Mouse (Mus musculus) cerebral cortex, adult 2 months (tissue): ENCODE measurements around the gene Timmdc1.

Experiments
- WGBS: fragments of 180-500 bp; shearing (Covaris S2); methylation state at CpG from one replicate; pipeline ENCODE4 v1.1.7; 2018; 5-methylcytosine and 5-hydroxymethylcytosine counted together

The Timmdc1 gene

DNA sequence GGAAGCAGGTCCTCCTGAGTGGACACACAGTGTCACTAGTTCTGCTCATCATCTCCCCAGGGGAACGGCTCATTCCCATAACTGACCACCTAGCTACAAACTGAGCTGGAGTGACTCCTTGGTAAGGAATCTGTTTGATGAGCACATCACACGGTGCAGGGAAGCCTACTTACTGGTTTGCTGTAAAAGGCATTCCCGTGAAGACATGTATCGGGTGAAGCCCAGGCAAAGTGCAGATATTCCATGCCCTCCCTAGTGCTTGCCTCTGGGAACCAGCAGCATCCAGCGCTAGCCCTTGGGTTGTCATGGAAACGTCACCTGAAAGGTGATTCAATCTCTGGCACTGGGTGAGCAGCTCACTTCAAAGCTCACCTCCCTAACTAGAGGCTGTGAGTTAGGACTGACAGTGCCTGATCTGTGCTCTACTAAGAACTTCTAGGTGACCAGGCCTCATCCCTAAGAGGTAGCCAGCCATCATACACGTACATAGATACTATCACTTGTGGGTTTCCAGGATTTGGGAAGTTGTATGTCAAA, 25.8 kb downstream of the Timmdc1 start:
- WGBS, result 86% methylated on average over 7 of the region's 7 CpGs

DNA sequence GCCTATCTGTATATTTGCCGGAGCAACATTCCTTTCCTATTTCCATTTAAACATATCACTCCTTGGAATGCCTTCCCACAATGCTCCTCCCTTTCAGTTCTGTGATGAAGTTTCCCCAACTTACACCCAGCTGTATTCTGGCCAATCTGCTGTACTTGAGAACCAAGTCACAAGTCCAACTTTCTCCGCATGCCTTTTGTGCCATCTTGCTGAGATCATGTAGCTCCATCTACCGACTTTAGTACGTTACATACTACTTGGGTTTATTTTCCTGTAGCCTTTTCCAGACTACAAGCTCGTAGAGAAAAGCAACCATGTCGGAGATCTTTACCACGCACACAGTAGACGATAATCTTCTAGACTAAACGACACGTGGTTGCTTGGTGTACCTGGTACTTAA, 28.6 kb downstream of the Timmdc1 start:
- 74% methylated on average over 10 of the region's 10 CpGs for WGBS

DNA sequence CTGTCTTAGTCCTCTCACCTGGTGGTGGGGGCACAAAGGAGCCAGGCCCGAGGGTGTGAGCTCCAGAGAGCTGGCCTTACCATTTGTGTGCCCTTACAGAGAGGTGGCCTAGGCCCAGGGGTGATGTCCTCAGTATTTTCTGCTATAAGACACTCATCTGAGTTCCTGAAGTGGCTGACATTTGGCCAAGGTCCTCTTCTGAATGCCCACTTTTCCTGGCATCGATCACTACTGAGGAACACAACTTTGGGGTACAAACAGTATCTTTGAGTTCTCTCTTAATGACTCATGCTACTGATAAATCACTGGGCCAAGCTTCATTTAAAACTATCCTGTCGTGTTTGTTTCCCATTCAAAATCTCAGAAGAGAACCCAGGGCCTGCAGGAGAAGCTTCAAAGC, 29.9 kb downstream of the Timmdc1 start:
- WGBS, result 81% methylated on average over 3 of the region's 3 CpGs

DNA sequence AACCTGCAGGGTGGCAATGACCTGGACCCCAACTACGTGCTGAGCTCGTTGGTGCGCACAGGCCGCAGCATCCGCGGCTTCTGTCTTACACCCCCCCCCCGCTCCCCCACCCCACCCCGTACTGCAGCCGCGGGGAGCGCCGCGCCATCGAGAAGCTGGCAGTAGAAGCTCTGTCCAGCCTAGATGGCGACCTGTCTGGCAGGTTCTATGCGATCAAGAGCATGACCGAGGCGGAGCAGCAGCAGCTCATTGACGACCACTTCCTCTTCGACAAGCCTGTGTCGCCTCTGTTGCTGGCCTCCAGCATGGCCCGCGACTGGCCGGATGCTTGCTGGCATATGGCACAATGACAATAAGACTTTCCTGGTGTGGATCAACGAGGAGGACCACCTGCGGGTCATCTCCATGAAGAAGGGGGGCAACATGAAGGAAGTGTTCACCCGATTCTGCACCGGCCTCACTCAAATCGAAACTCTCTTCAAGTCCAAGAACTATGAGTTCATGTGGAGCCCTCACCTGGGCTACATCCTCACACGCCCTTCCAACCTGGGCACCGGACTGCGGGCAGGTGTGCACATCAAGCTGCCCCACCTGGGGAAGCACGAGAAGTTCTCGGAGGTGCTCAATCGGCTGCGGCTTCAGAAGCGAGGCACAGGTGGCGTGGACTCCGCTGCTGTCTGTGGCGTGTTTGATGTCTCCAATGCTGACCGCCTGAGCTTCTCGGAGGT, 38.7 kb downstream of the Timmdc1 start:
- WGBS, result 38% methylated on average over 42 of the region's 42 CpGs

- 19% methylated on average over 32 of the region's 32 CpGs for whole genome bisulfite sequencing
These were observed 39.5 kb downstream of the Timmdc1 start for GRCm38 (mm10) chr16:38482780-38483562.

DNA sequence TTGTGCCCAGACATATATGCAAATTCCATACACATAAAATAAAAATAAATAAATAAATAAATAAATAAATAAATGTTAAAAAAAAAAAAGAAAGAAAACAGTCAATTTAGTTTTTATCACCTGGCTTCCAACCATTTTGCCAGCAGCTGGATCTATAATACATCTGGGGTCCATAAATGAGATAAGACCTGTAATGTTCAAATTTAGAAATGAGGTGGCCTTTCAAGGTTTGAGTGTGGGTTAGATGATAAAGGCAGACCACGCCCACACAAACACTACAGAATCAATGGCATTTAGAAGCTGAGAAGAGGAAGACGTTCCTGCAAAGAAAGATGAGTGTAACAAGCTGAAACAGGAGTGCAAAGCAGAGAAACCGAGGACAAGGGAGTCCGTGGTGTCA, 41.1 kb downstream of the Timmdc1 start:
- 91% methylated on average over 4 of the region's 4 CpGs for WGBS

GRCm38 (mm10) chr16:38478296-38478695, 44.2 kb downstream of the Timmdc1 start:
- WGBS, result 96% methylated on average over 3 of the region's 3 CpGs

GRCm38 (mm10) chr16:38477241-38477608, 45.2 kb downstream of the Timmdc1 start:
- 54% methylated on average over 14 of the region's 14 CpGs for WGBS

- 8% methylated on average over 34 of the region's 34 CpGs for WGBS
These were observed 45.9 kb downstream of the Timmdc1 start for GRCm38 (mm10) chr16:38476312-38477240.

DNA sequence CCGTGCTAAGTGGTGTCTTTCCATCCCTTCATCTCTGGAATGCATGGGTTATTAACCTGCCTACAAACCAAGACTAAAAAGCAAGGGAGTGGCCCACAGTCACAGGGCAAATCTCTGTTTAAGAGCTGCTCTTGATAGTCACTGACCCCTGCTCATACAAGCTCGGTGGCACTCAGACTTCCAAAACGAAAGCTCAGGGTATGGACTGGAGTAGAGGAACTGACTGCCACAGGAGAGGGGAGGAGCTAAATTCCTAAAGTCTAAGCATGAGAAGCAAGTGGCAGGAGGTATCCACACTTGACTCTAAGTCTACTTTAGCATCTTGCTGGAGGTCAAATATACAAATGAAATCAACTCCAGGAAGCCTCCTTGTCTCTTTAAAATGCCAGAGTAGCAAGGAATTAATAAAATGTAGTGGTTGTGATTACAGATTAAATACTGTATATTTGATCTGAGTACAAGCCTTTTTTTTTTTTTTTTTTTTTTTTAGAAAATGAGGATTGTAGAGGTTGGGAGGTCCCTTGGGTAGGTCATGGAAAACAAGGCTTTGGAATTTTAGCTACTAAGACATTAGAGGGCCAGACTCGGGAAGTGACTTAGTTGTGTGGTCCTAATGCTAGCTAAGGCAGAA, 46.7 kb downstream of the Timmdc1 start:
- WGBS, result 50% methylated on average over 4 of the region's 4 CpGs

- 95% methylated on average over 9 of the region's 9 CpGs for WGBS
These were observed 47.7 kb downstream of the Timmdc1 start for GRCm38 (mm10) chr16:38474677-38475286.

DNA sequence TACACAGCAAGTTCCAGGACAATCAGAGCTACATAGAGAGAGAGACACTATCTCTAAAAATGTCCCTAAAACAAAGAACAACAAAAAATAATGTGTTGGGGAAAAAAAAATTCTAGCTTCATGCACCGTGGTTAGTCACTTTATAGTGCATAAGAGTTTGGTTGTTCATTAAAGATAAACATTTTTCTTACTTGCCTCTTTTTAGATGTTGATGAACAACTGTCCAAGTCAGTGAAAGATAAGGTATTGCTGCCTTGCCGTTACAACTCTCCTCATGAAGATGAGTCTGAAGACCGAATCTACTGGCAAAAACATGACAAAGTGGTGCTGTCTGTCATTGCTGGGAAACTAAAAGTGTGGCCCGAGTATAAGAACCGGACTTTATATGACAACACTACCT, 48.8 kb downstream of the Timmdc1 start:
- 94% methylated on average over 5 of the region's 5 CpGs for WGBS

DNA sequence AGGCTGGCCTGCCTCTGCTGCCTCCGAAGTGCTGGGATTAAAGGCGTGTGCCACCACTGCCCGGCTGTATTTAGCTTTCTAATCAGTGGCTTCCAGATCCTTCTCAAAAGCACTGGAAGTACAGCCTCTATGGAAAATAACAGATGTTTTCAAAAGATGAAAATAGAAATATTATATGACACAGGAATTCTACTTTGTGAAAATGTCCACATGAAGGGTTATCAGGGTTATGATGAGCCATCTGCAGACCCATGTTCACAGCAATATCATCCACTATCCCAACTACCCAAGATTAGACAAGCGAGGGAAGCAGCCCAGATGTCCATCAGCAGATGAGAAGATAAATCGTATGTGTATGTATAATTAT, 50.0 kb downstream of the Timmdc1 start:
- WGBS, result 94% methylated on average over 5 of the region's 5 CpGs

DNA sequence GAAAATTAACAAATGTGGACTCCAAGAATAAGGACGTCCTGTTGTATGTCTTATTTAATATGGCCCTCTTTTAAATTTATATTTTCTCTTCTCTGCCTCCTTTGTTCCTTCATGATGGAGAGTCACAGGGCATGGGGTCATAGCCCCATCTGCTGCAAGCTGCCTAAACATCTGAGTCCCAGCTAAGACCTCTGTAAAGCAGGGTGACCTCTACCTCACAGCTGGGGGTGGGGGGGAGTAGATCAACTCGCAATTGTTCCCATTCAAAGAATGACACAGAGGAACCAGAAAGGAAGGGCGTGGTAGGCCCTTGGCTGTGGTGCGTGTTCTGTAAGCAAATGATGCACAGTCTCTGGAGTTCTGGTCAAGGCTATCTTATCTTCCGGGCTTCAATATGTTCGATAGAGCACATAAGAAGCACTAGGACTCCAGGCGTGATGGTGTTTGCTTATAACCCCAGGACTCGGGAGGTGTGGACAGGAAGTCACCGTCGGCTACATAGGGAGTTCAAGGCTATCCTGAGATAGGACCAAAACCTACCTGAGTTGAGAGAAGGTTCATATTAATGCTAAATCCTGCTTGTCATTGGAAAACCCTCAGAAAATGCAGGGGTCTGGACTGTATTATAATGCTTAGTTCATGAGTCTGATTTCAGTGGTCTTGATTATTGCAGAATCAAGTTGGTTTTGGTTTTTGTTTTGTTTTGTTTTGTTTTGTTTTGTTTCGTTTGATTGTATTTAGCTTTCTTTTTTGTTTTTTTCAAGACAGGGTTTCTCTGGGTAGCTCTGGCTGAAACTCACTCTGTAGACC, 50.6 kb downstream of the Timmdc1 start:
- 81% methylated on average over 11 of the region's 11 CpGs for WGBS

- WGBS, result 78% methylated on average over 8 of the region's 8 CpGs
These were observed 53.0 kb downstream of the Timmdc1 start for GRCm38 (mm10) chr16:38469437-38469836.

DNA sequence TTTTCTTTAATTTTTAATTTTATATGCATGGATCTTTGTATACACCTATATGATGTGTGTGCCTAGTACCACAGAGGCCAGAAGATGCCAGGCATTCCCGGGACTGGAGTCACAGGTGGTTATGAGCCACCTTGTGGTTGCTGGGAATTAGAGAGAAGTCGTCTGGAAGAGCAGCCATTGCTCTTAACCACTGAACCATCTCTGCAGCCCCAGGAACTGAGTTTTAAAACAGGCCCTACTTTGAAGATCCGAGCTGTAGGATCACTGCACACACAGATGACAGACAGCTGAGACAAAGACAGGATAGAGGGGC, 53.8 kb downstream of the Timmdc1 start:
- WGBS, result 59% methylated on average over 3 of the region's 3 CpGs

GRCm38 (mm10) chr16:38467917-38468705, 54.4 kb downstream of the Timmdc1 start:
- WGBS, result 90% methylated on average over 8 of the region's 8 CpGs

- WGBS, result 90% methylated on average over 13 of the region's 13 CpGs
These were observed 55.2 kb downstream of the Timmdc1 start for GRCm38 (mm10) chr16:38467091-38467916.

- 83% methylated on average over 4 of the region's 4 CpGs for WGBS
These were observed 56.4 kb downstream of the Timmdc1 start for GRCm38 (mm10) chr16:38466089-38466488.
